Mouse (Mus musculus) yolk sac, embryonic 10.5 days (tissue): ENCODE measurements around the gene Stt3b.

Experiments used
- DNase-seq: peaks from one replicate; pipeline ENCODE4 v3.0.0-alpha.2; 2017; ENCODE audit warnings: low spot score

The Stt3b gene

GRCm38 (mm10) chr9:115310346-115311222 lies at the start of gene Stt3b:
Gene Stt3b (minus strand): TSS chr9:115310421.
- peak; percentile 99 for DNase-seq

- no peak for DNase-seq
Observed at GRCm38 (mm10) chr9:115358421-115358820, 48.2 kb upstream of the Stt3b start.

DNA sequence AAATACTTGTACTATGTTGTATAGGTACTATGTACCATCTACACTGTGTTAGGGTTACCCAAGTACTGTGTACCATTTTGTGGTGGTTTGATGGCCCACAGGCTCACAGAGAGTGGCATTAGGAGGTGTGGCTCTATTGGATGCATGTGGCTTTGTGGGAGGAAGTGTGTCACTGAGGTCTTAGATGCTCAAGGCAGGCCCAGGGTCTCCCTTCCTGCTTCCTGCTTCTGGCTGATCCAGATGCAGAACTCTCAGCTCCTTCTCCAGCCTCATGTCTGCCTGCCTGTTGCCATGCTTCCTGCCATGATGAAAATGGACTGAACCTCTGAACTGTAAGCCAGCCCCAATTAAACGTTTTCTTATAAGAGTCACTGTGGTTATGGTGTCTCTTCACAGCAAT lies 47.8 kb upstream of the Stt3b start:
- no peak for DNase-seq

DNA sequence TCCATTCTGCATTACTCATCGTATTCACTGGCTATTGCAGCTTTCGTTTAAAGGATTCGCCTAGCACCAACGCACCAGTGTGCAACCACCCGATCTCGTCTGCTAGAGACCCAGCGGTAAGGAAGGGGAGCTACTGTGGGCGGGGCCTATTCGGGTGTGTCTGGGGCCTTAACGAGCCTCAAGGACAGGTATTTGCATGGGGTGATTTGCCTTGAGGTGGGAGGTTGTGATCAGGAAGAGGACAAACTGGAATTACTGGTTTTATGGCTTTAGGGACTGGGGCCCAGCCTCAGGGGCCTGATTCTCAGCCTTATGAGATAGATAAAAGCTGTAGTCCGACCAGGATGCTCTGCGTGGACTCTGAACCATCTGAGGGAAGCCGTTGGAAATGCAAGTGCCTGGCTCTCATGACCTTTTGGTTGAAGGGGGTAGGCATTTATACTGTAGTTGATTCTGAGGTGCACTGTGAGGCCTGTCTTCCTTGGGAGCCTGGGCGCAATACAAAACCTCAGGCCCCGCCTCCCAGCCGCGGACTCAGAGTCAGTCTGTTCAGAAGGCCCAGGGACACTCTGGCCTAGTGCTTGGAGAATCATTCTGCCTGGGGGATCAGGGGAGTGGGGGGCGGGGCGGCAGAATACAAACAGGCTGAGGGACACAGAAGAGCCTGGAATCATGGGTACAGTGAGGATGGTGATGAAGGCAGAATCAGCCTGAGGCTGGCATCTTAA lies 46.7 kb upstream of the Stt3b start:
- DNase-seq = no peak

- DNase-seq = no peak
Observed at GRCm38 (mm10) chr9:115355972-115356371, 45.8 kb upstream of the Stt3b start.

- no peak for DNase-seq
Observed at GRCm38 (mm10) chr9:115349741-115350512, 39.7 kb upstream of the Stt3b start.

DNA sequence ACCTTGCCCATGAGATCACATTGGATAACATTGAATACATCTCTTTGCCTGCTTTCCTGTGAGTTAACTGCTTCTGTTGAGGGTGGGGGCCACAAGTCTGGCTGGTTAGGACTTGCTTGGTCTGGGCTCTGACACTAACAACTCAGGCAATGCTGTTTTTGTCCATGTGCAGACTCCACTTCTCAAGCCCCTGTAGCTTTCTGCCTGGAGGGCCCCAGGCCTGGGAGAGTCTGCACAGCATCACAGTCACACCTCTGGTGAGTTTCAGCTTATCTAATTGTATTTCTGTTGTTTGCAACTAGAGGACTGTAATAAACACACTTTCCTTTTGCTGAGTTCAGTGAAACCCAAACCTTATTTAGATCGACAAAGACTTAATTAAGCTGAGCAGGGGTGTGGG lies 38.9 kb upstream of the Stt3b start:
- DNase-seq = no peak

DNA sequence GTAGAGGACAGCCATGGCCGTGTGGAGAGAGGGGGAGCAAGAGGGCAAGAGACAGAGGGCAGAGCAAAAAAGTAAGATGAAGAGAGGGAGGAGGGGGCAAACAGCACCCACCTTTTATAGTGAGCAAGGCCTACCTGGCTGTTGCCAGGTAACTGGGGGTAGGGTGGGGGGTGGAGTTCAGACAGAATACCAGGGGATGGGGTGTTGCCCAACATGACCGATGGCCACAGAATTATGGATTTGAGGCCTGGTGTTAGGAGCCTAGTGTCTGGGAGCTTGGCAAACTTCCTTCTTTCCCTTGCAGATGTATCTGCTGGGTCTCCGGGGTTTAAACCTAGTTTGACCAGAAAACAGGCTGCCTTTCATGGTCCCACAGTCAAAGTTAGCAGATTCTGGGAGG lies 34.7 kb upstream of the Stt3b start:
- DNase-seq = no peak

DNA sequence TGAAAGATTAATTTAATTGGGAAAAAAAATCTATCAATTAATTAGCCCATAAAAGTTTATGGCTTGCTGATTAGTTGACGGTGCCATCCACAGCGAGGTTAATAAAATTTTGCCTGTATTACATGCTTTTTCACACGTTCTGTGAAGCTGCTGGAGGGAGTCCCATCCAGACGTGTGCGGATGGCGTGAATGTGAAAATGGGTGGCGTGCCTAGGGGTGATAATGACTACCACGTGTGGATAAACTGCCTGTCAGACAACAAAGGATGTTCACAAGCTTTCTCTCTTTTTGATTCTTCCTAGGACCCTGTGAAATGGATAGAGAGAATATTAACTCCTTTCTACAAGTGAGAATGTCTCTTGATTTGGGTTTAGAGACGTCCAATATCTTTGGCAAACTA lies 31.4 kb upstream of the Stt3b start:
- no peak for DNase-seq

- no peak for DNase-seq
Observed at GRCm38 (mm10) chr9:115340212-115340815, 30.1 kb upstream of the Stt3b start.

DNA sequence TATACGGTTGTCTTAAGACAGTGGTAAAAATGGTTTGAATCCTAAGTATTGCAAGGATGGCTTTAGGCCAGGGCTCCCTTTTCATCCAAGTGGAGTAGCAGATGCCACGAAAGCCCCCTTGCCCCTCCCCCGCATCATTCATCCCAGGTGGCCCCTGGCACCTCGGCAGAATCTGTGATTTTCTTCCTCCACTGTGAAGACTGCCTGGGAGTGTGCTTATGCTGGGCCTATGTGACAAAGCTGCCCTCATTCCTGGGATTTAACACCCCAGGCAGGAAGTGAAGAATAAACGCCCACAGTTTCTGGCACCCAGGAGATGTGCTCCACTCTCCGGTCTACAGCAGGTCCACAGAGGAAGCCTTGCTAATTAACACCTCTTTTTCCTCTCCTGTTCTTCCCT lies 28.6 kb upstream of the Stt3b start:
- DNase-seq = no peak

DNA sequence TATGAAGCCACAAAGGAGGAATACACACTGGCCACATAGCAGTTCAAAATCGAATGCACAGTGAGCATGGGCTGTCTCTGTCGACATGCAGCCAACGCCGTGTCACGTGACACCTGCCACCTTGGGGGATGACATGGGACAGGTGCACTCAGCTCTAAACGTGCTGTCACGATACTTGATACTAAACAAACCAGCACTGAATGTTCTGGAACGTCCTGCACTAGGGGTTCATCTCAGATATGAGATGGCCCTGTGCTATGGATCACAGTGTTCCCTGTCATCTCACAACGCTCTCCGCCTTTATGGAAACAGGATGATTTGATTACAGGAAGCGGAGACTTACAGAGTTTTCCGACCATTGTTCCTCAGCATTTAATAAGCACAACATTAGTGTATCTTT lies 22.8 kb upstream of the Stt3b start:
- no peak for DNase-seq

- DNase-seq = no peak
Observed at GRCm38 (mm10) chr9:115332339-115332738, 22.1 kb upstream of the Stt3b start.

GRCm38 (mm10) chr9:115330861-115331476 lies 20.7 kb upstream of the Stt3b start:
- no peak for DNase-seq

- no peak for DNase-seq
Observed at GRCm38 (mm10) chr9:115326533-115326890, 16.3 kb upstream of the Stt3b start.

DNA sequence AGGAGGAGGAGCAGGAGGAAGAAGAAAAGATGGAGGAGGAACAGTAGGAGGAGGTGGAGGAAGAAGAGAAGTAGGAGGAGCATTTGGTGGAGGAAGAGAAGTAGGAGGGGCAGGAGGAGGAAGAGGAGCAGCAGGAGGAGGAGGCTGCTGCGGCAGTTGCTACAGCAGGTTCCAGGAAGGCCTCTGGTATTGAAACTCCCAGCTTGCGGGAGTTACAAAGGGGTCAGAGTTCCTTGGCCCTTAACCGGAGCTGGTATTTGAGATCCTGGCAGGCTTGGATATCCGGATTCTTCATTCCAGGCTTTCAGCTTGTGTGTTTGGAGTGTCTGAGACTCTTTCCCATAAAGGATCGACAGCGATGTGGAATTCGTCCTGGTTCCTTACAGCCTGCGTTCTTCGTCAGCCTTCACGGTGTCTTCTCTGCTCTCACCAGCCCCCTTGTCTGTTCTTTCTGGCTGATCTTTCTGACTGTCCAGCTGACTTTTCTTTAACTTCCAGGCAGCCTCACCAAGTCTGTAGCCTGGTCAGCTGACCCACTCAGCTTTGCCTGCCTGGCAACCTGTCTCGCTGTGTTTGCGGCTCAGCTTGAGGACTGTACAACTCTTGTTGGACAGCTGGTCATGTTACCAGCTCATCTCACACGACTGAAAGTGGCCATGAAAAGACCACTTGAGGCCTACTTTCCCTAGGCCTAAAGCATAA lies 15.8 kb upstream of the Stt3b start:
- DNase-seq = peak; percentile 42

DNA sequence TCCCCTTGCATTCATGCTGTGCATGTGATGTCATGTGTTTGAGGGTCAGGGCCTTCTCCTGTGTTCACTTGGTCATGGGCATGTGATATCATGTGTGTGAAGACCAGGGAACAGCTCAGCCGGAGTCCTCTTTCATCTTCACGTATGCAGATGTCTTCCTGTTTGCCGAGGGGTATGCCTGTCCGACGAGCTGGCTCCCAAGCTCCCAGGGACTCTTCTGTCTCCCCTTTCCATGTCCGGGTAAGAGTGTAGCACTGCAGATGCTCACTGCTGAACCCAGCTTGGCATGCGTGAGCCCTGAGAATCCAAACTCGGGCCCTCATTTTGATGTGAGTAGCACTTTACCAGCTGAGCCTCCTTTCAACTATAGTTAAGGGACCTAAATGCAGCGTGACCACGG lies 13.4 kb upstream of the Stt3b start:
- DNase-seq = no peak

- no peak for DNase-seq
Observed at GRCm38 (mm10) chr9:115322385-115322784, 12.2 kb upstream of the Stt3b start.

DNA sequence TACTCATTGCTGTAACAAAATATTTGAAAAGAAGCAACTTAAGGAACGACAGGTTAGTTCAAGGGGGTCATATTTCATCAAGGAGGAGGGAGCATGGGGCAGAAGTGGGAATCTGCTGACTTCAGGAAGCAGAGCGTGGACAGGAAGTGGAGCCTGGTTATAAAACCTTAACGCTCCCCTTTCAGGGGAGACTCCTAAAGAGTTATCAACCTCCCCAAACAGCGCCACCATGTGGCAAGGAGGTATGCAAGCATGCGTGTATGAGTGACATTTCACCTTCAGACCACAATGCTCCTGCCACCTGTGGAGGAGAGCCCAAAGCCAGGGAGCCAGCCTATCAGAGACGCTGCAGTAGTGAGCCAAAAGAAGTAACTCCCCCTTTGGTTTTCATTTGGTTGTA lies 10.8 kb upstream of the Stt3b start:
- no peak for DNase-seq

DNA sequence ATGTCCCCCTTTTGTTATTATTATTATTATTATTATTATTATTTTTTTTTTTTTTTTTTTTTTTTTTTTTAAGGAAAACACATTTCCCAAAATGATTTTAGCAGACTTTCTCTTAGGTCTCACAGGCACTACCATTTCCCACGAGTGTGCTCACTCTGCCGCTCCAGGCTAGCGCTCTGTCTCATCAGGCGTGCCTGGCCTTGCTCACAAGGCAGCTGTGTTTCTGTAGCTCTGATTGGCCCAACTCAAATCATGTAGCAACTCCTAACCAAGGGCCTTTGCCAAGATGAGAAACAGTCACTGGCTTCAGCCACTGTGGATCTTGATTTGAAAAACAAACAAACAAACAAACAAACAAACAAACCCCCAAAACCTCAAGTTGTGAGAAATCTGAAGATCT lies 9.9 kb upstream of the Stt3b start:
- DNase-seq = no peak
